Mouse (Mus musculus) heart, postnatal 0 days (tissue): ENCODE data around the gene Kcnk1. TPM values are rescaled to one million over a fixed set of nuclear protein-coding genes. Genes with fewer than 3 reads are reported as not detected.

Source experiments
- ATAC-seq: fragments of 200-750 bp; cut with Nextera tagmentation; 2 replicates; pipeline ENCODE4 v1.8.0; 2017; ENCODE audit warnings: low read depth, moderate number of reproducible peaks, moderate library complexity; ENCODE audit not compliant: insufficient read depth
- DNase-seq: peaks from one replicate; pipeline ENCODE4 v3.0.0-alpha.2; 2016; ENCODE audit warnings: low spot score
- H3K27ac ChIP-seq: fragments of 300-500 bp; sonication (generic); 2 replicates; pipeline ENCODE4 v1.5.1; 2014; ENCODE audit warnings: low read depth, mild to moderate bottlenecking
- H3K27me3 ChIP-seq: fragments of 300-500 bp; sonication (generic); 2 replicates; pipeline ENCODE4 v1.6.1; 2014; ENCODE audit warnings: low read length, mixed read lengths; ENCODE audit not compliant: control insufficient read depth, insufficient read depth
- H3K36me3 ChIP-seq: fragments of 300-500 bp; sonication (generic); replicated peaks from 2 replicates; pipeline ENCODE4 v1.6.1; 2014; ENCODE audit warnings: low read length, mixed read lengths; ENCODE audit not compliant: control insufficient read depth, insufficient read depth
- H3K4me1 ChIP-seq: fragments of 300-500 bp; sonication (generic); 2 replicates; pipeline ENCODE4 v1.6.1; 2014; ENCODE audit warnings: antibody characterized with exemption; ENCODE audit not compliant: control insufficient read depth, insufficient read depth
- H3K4me2 ChIP-seq: fragments of 300-500 bp; sonication (generic); 2 replicates; pipeline ENCODE4 v1.6.1; 2014; ENCODE audit warnings: low read depth, mild to moderate bottlenecking, low read length, moderate library complexity
- H3K4me3 ChIP-seq: fragments of 300-500 bp; sonication (generic); 2 replicates; pipeline ENCODE4 v1.5.1; 2014; ENCODE audit warnings: low read depth, low read length
- H3K9ac ChIP-seq: fragments of 300-500 bp; sonication (generic); replicated peaks from 2 replicates; pipeline ENCODE4 v1.6.1; 2014; ENCODE audit warnings: low read depth, low read length, mixed read lengths
- H3K9me3 ChIP-seq: fragments of 300-500 bp; sonication (generic); replicated peaks from 2 replicates; pipeline ENCODE4 v1.6.1; 2016; ENCODE audit warnings: low read length; ENCODE audit not compliant: control insufficient read depth
- CTCF ChIP-seq: IDR thresholded peaks from 2 replicates; pipeline ENCODE4 v1.5.1; 2016; ENCODE audit warnings: antibody characterized with exemption, control low read depth, low read depth
- EP300 ChIP-seq: IDR thresholded peaks from 2 replicates; pipeline ENCODE4 v1.6.1; 2016; ENCODE audit warnings: antibody characterized with exemption, low read depth
- WGBS: fragments of 180-500 bp; shearing (Covaris S2); extraction: QIAGEN DNeasy Blood & Tissue Kit; methylation state at CpG from one replicate; pipeline ENCODE4 v1.1.7; 2014; 5-methylcytosine and 5-hydroxymethylcytosine counted together
- polyA plus RNA-seq: library from polyadenylated mRNA; unstranded; fragments of >200 nt; fragmentation: Nextera tagmentation; extraction: Ambion mirVana; gene quantifications from 2 replicates; pipeline ENCODE4 v1.2.1, GENCODE M21; 2015
- total RNA-seq: library from RNA; depleted of rRNA; stranded (reverse); fragments of >200 nt; gene quantifications from 2 replicates; pipeline ENCODE4 v1.2.3, GENCODE M21; 2014; ENCODE audit warnings: low replicate concordance

Kcnk1 gene
- total and polyA plus RNA-seq, 2 experiments from 2014 or later = 0.55 to 10.5 TPM

DNA sequence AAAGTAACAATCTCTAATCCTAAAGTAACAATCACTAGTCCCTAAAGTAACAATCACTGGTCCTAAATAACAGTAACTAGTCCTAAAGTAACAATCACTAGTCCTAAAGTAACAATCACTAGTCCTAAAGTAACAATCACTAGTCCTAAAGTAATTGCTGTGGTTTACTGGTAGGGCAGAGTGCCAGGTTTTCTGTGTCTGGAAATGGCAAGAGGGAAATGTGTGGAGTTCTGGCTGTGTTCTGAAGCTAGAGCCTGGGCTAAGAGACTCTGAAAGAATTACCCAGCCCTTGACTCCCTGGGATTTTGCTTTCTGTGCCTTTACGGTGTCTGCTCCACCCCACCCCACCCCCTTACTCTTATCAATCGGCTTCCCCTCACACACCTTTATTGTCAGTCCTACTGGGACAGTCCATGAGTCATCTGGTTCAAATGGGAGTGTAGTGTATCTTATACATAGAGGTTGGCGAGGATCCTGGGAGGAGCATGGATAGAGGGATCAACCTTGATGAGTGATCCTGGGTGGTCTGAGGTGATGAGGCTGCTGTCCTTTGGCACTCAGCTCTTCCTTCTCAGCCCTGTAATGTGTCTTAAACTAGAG is 28.8 kb downstream of the Kcnk1 start:
- DNase-seq (no peak), ATAC-seq (no peak)
- Histone ChIP-seq H3K4me1 (no peaks in the 10 kb centered on the region), H3K36me3 (no peaks in the 10 kb centered on the region), H3K4me2 (no peak overlapping the region), H3K9me3 (no peaks in the 10 kb centered on the region), H3K4me3 (no peak overlapping the region), H3K9ac (no peak overlapping the region), H3K27ac (no peak overlapping the region), H3K27me3 (no peaks in the 10 kb centered on the region)
- no peak for TF ChIP-seq CTCF
- no peak for TF ChIP-seq EP300
- WGBS = 47% methylated on average over 3 of the region's 3 CpGs

DNA sequence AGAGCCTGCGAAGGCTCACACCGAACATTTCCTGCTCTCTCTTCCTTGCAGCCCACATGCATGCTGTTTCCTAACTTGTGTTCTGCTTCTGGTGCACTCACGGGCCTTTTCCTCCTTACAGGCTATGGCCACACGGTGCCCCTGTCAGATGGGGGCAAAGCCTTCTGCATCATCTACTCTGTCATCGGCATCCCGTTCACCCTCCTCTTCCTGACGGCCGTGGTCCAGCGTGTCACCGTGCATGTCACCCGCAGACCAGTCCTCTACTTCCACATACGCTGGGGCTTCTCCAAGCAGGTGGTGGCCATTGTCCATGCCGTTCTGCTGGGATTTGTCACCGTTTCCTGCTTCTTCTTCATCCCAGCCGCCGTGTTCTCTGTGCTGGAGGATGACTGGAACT is 29.9 kb downstream of the Kcnk1 start:
- no peak overlapping the region for H3K4me2 ChIP-seq
- H3K27me3 ChIP-seq = no peaks in the 10 kb centered on the region
- no peak overlapping the region for H3K27ac ChIP-seq
- no peak for ATAC-seq
- H3K9me3 ChIP-seq = no peaks in the 10 kb centered on the region
- no peaks in the 10 kb centered on the region for H3K36me3 ChIP-seq
- no peak for DNase-seq
- WGBS = 82% methylated on average over 16 of the region's 16 CpGs
- no peaks in the 10 kb centered on the region for H3K4me1 ChIP-seq
- no peak overlapping the region for H3K4me3 ChIP-seq
- TF ChIP-seq EP300 = no peak
- no peak for TF ChIP-seq CTCF
- H3K9ac ChIP-seq = no peak overlapping the region

DNA sequence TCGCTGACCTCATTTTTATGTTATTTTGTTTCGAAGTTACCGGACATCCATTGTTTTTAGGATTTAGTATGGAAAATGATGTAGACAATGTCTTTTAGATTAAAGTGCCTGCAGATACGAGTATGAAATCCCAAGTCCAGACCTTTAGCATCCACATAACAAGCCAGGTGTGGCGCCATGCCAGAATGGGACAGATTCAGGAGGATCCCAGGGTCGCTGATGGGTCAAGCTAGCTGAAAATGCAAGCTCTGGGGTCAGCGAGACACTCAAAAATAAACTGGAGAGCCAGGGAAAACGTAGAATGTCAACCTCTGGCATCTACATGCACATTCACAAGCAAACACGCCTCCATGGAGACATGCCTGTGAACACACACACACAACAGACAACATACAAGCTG is 31.2 kb downstream of the Kcnk1 start:
- H3K36me3 ChIP-seq = no peaks in the 10 kb centered on the region
- DNase-seq (no peak), ATAC-seq (no peak)
- TF ChIP-seq EP300 (no peak), CTCF (no peak)
- H3K4me3 ChIP-seq = no peak overlapping the region
- WGBS = 79% methylated on average over 9 of the region's 9 CpGs
- no peaks in the 10 kb centered on the region for H3K27me3 ChIP-seq
- no peaks in the 10 kb centered on the region for H3K9me3 ChIP-seq
- no peak overlapping the region for H3K27ac ChIP-seq
- H3K9ac ChIP-seq = no peak overlapping the region
- no peak overlapping the region for H3K4me2 ChIP-seq
- no peaks in the 10 kb centered on the region for H3K4me1 ChIP-seq

DNA sequence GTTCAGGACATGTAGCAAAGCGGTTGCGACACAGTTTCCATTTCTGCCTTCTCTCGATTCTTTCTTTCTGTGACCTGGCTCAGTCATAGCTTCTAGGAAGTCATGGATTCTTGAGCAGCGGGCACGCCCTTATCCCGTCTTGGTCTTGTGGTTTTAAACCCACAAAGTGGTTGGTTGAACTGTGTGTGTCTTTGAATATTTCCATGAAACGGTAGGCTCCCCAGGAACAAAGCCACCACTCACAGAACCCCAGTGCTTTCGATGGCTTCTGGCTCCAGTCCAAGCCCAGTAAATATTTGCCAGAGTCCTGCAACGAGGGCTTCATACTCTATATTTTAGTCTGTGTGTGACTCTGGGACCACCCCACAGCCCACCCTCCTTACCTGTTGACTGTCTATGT is 31.6 kb downstream of the Kcnk1 start:
- no peak for DNase-seq
- H3K36me3 ChIP-seq = no peaks in the 10 kb centered on the region
- H3K4me2 ChIP-seq = no peak overlapping the region
- ATAC-seq = no peak
- H3K9ac ChIP-seq = no peak overlapping the region
- 73% methylated on average over 9 of the region's 9 CpGs for WGBS
- no peak overlapping the region for H3K27ac ChIP-seq
- no peaks in the 10 kb centered on the region for H3K9me3 ChIP-seq
- H3K4me3 ChIP-seq = no peak overlapping the region
- TF ChIP-seq EP300 (no peak), CTCF (no peak)
- H3K4me1 ChIP-seq = no peaks in the 10 kb centered on the region
- H3K27me3 ChIP-seq = no peaks in the 10 kb centered on the region

DNA sequence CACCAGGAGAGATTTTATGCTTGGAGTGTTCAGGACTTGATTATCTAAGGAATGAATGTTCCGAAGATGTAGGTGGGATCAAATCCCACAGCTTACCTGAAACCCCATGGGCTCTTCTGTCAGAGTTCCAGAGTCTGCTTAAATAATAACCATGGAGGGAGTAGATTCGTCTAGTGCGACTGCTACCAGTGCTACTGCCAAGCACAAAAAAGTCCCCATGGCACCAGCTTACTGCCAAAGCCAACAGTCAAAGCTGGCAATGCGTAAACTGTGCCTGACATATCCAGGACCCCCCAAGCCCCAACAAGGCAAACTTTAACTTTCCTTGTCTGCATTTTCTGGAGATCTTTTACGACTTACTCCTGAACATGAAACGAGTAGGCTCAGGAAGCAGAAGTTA is 32.5 kb downstream of the Kcnk1 start:
- 77% methylated on average over 6 of the region's 6 CpGs for WGBS
- H3K27ac ChIP-seq = no peak overlapping the region
- no peak for ATAC-seq
- H3K9me3 ChIP-seq = no peaks in the 10 kb centered on the region
- no peak overlapping the region for H3K9ac ChIP-seq
- DNase-seq = no peak
- no peaks in the 10 kb centered on the region for H3K36me3 ChIP-seq
- no peaks in the 10 kb centered on the region for H3K4me1 ChIP-seq
- TF ChIP-seq CTCF (no peak), EP300 (no peak)
- no peak overlapping the region for H3K4me2 ChIP-seq
- H3K27me3 ChIP-seq = no peaks in the 10 kb centered on the region
- H3K4me3 ChIP-seq = no peak overlapping the region

DNA sequence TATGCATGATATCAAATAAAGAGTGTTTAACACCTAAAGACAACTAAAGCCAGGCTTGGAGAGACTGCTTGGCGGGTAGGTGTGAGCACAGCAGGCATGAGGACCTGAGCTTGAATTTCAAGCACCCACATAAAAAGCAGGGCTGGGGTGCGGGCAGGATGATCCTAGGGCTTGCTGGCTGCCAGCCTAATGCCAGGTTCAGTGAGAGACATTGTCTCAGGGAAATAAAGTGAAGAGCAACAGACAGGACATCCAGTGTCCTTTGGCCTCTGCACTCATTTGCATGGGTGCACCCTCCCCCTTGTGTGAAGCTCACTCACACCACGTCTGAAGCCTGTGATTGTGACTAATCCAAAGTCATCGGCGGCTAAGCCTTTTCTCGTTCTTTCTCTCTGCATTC is 34.0 kb downstream of the Kcnk1 start:
- DNase-seq = no peak
- Histone ChIP-seq H3K9me3 (no peaks in the 10 kb centered on the region), H3K27me3 (no peaks in the 10 kb centered on the region), H3K36me3 (no peaks in the 10 kb centered on the region), H3K4me3 (no peak overlapping the region), H3K9ac (no peak overlapping the region), H3K4me2 (no peak overlapping the region), H3K27ac (no peak overlapping the region), H3K4me1 (no peaks in the 10 kb centered on the region)
- ATAC-seq = no peak
- WGBS = 65% methylated on average over 6 of the region's 6 CpGs
- no peak for TF ChIP-seq CTCF
